Mouse (Mus musculus) layer of hippocampus, postnatal 14 days (tissue): ENCODE results near the gene Oas1f. TPM values are rescaled to one million over a fixed set of nuclear protein-coding genes. Genes with fewer than 3 reads are reported as not detected.
"Not testable (repeated sequence)": the region's sequence is repeated elsewhere in the genome, so short reads cannot be mapped to it uniquely, and the experiment has no call there.

ENCODE experiments used
- DNase-seq, 2 experiments: peaks; one replicate each; pipeline ENCODE4 v3.0.0; 2021 to 2022; ENCODE audit warnings: low spot score in 2 of 2, mixed read lengths in 1 of 2
- total RNA-seq, 2 experiments: library from RNA; stranded (reverse); gene quantifications; 2 replicates each; pipeline ENCODE4 v1.2.3; 2021

The Oas1f gene
- total RNA-seq, 2 experiments from 2014 or later: not detected

DNA sequence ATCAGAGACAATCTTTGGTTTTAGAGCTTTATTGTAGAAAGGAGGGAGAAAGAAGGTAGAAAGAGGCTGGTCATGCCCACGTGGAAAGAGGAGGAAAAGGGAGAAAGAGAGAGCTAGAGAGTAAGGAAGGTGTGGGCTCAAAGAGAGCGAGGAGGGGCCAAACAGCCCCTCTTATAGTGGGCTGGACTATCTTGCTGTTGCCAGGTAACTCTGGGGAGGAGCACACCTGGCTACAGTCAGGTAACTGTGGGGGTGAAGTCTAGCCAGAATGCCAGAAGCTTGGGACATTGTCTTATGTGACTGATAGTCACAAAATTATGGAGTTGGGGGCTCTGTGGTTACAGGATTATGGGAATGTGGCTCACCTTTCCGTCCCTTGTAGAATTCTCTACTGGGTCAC is 22.9 kb downstream of the Oas1f start:
- DNase-seq: no peak

DNA sequence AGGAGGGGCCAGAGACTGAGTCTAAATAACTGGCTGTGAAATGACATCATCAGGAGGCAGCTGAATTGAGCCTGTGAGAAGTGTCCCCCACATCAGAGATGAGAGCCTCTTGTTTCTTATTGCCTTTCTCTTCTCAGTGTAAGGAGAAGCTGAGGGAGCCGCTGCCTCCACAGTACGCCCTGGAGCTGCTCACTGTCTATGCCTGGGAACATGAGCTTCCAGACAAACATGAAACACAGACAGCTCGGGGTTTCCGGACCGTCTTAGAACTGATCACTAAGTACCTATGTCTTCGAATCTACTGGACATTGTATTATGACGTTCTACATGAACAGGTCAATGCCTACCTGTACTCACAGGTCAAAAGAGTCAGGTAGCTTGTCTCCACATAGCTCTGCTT is 23.6 kb downstream of the Oas1f start:
- DNase-seq: peak in 1 of 2 experiments; percentile 12

DNA sequence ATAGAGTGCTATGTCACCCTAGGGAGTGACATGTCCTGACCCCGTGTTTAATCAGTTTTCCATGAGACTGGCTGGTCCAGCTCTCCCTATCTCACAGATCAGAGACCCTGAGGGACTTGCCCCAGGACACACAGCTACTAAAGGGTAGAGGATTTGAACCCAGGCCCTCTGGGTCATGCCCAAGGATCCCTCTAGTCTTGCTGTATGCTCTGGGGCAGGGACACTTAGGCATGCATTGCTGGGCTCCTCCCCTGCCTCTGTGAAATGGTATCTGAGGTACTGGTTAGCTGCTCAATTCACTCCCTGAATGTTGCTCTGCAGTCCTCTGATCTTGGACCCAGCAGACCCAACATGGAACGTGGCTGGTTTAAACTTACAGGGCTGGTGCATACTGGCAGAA is 24.3 kb downstream of the Oas1f start:
- DNase-seq: no peak

DNA sequence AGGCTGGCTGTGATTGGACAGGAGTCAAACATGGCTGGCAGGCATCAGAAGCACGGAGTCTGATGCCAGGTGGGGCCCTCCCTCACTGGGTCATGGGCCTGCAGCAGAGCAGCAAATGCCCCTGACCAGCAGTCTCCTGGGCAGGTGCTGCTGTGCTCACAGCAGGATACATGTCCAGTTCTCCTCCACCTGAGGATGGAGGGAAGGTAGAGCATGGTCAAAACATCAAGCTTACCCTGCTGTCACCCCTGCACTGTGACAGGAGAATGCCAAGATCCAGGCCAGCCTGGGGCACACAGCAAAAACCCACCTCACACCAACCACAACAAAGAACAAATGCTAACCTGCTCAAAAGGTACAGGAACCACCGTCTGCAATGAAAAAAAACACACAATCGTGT is 29.7 kb downstream of the Oas1f start:
- DNase-seq: not testable (repeated sequence)

DNA sequence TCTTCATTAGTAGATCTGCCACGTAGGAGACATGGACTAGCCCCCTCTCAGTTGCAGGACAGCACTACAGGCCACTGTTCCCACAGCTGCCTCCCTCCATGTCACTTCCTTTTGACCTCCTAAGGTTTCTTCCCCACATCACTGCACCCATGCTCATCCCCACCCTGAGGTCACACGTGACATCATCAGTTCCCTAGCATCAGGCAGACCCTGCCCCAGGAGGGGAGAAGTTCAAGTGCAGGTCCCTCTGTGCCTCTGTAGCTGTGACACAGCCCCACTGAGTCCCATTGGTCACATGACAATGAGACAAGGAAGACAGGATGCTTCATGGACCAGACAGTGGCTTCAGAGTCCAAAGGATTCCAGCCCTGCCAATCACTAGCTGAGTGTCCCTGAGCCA is 30.2 kb downstream of the Oas1f start:
- not testable (repeated sequence) for DNase-seq

DNA sequence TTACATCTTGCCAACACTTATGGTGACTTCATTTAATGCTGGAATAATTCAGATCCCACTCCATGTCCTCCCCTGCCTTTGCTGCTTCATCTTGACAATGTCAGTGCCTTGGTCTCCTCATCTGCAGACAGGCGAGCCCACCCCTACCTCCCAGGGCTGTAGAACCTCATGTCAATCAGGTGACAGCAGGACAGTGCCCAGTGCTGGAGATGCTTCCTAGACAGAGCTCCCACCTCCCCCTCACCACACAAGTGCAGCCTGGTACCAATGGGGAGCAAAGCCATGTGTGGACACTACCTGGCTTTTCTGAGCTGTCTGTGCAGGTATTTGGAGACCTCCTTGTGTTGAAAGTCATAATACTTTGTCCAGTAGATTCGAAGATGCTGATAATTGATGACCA is 31.6 kb downstream of the Oas1f start:
- DNase-seq: not testable (repeated sequence)

DNA sequence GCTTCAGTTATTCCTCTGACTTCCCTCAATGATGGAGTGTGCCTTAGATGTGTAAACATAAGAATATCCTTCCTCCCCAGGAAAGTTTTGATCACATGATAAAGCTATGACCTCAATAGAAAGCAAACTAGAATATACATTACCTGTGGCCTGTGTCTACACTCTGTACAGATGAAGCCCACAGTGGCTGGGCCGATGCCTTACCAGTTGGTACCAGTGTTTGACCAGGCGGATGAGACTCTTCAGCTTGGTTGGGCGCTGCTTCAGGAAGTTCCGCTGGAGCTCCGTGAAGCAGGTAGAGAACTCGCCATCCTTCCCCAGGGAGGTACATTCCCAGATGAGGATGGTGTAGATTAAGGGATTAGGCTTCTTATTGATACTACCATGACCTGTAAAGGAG is 34.5 kb downstream of the Oas1f start:
- not testable (repeated sequence) for DNase-seq

DNA sequence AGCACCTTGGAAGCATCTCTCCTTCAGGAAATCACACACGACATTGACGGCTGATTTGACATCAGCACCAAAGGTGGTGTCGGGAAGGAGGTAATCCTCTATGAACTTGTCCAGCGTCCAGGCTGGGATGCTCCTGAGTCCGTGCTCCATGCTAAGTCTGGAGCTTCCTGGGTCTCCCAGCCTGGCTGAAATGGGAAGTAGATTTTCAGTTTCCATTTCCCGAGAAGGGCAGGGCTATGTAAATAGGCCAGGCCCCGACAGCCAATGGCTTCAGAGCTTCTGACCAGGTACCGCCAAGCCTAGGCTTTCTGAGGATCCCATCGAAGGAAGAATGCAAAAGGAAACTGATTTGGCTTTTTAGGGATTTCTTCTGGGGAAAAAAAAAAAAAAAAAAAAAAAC is 40.2 kb downstream of the Oas1f start, which contains the start of gene Oas1g:
Gene Oas1g (minus strand): TSS at position 201 of the 400 bp plus-strand sequence.
- not testable (repeated sequence) for DNase-seq

DNA sequence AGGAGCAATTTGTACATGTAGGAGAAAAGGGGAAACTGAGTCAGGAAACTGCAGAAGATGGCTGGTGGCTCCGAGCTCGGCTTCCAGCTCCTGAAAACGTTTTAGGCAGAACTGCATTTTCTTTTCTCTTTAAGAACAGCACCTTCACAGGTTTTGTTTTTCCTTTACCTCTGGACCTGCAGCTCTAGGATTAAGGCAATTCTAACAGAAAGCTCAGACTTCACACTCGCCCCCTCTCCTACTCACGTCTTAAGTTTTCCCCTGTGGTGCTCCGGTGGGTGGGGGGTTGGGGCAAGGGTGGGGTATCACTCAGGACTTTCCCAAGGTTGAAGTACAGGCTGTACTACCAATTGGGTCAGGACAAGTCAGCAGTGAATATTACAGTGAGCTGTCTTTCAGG is 40.7 kb downstream of the Oas1f start:
- DNase-seq: no peak

DNA sequence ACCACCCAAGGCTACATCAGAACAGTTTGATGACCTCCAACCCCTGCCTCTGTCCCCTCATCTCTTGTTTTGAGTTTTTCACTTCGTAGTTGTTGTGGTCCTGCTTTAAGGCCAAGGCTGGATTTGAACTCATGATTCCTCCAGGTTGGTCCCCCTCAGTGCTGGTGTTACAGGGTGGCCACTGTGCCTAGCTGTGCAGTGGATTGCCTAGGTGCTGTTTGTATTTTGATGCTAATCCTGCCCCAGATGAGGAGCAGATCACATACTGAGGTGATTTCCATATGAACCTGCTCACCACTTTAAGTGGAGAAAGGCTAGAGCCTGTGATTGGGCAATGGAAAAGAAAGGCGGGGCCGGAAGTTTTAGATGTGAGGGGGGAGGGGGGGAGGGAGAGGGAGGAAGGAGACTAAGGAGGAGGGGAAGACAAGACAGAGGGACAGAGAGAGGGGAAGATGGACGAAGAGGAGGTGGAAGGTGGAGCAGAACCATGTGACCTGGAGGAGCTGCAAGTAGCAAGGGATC is 41.2 kb downstream of the Oas1f start:
- not testable (repeated sequence) for DNase-seq

DNA sequence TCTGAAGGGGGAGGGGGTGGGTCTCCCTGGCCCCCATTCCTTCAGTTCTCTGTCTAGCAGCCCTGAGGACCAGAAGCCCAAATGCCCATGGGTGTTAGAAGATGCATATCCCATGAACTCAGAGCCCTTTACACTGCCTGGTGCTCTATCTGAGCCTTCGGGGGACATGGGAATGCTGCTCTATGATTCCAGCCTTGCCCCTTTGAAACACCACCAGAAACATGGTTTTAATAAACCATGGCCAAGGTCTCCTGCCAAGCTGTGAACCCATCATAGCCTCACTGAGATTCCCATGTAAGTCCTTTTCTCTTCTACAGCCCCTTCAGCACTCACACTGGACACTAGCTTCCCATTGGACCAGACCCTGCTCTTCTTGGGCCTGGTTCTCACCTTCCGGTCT is 42.9 kb downstream of the Oas1f start:
- DNase-seq: no peak

DNA sequence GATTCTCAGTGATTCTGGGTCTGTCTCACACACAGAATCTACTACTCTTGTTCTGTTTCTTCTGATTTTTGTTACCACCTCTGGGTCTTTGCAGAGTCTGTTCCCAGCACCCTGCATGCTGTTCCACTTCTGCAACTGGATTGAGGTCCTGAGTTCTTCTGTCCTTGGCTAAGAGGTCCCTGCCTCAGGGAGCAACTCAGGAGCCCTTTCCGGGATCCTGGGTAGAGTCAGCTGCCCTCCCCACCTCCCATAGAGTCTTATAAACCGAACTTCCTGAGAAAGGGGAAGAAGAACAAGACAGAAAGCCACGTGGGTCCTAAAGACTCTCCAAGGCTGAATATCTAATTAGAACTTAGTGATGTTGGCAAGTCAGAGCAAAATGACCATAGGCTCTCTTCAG is 43.8 kb downstream of the Oas1f start:
- DNase-seq: no peak

DNA sequence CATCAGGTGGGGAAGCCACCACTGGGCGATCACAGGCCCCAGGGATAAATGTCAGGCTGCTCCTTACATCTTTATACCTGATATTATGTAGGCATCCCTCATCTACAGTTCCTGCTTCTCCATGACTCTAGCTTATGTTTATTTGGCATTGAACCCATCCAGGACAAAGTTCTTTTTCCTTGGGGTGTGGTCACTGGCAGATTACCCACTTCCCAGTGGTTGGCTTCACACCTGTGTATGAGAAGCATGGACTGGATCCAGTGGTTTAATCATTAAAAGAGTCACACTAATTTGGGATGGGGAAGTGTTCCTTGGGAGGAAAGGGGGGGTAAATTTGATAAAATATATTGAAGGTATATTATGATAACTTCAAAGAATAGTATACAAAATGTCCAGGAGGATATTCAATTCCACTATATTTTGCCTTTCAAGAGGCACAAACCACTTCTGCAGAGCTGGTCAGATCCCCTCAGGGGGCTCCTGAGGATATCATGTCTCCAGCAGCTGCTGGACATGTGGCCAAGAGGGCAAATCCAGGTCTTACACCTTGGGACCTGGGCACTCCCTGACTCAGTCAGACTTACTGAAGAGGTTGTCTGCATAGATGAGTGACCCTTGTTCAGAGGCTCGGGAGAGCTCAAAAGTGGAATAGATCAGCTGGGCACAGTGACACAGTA is 44.5 kb downstream of the Oas1f start:
- not testable (repeated sequence) for DNase-seq

DNA sequence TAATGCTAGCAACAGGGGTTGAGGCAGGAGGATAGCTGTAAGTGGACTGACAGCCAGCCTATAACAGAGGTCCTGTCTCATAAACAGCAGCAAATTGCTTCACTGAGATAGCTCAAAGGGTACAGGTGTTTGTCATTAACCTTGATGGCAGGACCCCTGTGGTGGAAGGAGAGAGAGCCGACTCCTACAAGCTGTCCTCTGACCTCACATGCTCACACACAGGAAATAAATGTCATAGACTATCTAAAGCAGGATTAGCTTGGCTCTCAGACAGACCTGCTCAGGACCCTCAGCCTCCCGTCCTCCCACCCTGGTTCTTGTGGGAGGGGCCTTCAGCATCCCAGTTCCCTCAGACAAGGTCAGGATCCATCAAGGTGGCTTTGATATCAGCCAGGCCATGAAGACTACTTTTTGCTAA is 45.1 kb downstream of the Oas1f start:
- no peak for DNase-seq

DNA sequence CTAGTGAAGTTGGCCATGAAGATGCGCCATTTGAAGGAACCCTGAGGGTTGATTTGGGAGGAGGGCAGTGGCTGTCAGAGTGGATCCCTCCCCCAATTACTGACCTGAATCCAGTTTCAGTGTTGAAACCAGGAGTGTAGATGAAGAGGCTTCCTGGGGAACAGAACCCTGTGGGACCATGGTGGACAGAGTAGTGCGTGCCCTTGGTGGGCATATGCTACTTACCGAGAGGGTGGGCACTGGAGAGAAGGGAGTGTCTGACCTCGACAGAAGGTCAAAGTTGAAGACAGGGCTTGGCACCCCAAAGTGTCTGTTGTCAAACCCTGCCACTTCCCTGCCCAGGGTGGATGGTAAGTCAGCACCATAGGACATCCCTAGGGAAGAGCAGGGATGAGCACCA is 46.7 kb downstream of the Oas1f start:
- DNase-seq: not testable (repeated sequence)

DNA sequence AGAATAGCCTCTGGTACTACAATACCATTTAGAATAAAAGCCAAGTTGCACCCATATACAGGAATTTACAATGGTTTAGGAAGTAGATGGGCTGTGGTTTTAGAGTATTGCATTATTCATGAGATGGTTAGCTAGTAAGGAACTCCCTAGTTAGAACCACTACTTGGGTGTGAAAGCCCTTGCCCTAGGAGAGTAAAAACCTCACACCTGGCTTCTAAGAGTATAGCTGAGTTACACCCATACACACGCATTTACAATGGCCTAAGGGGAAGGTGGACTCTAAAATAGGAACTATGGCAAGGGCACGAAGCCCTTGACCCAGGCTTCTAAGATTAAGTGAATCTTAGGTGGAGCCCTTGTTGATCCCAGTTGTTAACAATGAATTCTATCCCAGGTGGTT is 47.5 kb downstream of the Oas1f start:
- not testable (repeated sequence) for DNase-seq

DNA sequence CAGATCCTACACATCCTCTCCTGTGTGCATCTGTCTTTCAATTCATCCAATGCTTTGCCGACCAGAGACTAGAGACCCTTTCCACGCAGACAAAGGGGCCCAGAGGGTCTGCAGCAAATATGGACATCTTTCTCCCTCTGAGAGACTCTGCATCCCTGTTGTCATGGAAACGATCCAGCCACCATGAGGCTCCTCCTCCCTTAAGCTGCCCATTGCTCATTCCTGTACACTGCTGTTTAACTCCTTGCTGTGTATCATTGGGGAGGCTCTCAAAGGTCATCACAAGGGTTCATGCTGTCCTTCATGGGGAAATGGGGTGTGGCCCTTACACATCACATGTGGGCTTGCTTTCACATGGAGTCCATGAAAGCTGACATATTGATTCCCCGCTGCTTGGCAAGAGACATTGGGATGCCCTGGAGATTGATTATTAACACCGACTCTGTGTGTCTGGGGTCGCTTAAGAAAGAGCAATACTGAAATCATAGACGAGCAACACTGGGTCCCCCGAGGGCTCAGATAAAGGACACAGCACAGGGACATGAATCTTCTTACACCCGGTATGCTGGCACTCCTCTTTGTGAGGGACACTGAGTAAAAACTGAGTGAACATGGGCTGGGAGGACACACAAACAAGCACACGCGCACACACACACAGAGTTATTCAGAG is 48.2 kb downstream of the Oas1f start:
- no peak for DNase-seq

DNA sequence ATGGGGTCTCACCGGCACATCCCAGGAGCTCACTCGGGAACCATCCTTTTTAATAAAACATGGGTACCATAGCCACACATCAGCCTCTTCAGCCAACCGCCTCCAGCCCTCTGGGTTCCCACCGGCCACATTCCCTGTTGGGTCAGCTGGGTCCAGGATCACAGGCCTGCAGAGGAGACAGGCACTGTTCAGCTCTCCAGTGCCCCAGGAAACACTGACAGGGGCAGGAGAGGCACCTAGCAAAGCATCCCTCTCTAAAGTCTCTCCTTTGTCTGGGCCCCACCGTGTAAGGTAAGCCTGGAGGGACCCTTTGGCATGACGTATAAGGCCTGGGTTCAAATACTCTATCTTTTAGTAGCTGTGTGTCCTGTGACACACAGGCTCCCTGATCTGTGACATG is 51.1 kb downstream of the Oas1f start:
- no peak for DNase-seq

DNA sequence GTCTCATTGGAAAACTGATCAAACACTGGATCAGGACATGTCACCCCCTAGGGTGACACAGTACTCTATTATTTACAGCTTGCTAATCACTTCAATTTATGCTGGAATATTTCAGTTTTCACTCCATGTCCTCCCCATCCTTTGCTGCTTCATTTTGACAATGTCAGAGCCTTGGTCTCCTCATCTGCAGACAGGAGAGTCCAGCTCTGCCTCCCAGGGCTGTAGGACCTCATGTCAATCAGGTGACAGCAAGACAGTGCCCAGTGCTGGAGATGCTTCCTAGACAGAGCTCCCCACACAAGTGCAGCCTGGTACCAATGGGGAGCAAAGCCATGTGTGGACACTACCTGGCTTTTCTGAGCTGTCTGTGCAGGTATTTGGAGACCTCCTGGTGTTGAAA is 51.6 kb downstream of the Oas1f start:
- no peak for DNase-seq

DNA sequence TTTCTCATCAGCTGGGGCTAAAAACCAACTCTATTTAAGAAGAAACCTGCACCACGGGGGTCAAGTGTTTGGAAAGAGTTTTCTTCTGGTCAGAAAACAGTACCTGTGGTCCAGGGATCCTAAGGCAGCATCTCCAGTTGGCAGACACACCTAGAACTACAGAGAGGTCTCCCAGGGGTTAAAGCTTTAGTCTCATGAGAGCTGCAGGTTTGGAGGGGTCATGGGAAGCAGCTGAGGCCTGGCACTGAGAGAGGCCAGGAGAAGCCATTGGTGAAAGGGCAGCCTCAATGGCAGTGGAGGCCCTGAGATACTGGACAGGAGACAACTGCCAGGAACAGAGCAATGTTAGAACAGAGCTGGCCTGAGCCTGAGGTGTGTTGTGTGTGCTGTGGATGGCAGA is 53.5 kb downstream of the Oas1f start:
- no peak for DNase-seq

DNA sequence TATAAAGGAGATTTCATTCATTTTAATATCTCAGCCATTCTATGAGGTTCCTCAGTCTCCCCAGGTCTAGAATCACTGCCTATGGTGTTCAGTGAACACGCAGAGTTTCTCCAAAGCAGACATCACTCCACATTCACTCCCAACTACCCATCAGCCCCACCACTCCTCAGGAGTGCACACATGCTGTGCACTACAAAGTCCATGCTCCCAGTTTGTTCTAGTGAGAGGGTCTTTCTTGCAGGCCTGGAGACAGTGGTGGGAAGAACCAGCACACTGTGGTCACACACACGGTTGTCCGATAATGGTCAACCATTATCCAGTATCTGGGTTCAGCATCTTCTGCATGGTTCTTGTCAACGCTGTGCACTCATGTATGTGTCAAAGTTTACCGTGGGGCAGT is 54.9 kb downstream of the Oas1f start:
- no peak for DNase-seq
